Mouse (Mus musculus) C2C12 (cell line): ENCODE results near the gene Fnbp1. TPM values are rescaled to one million over a fixed set of nuclear protein-coding genes. Genes with fewer than 3 reads are reported as not detected.
A peak's percentile ranks its signal among the peaks of the same experiment; 100 is the strongest.

ENCODE experiments used
- H3K27me3 ChIP-seq: one replicate; pipeline ENCODE4 v1.6.1; 2011; ENCODE audit not compliant: control insufficient read depth, insufficient read depth, insufficient read length
- H3K36me3 ChIP-seq: one replicate; pipeline ENCODE4 v1.6.1; 2011; ENCODE audit not compliant: control insufficient read depth, insufficient read depth
- H3K4me3 ChIP-seq: one replicate; pipeline ENCODE4 v1.5.1; 2011; ENCODE audit warnings: mild to moderate bottlenecking, control low read depth; ENCODE audit not compliant: poor library complexity, insufficient read depth, severe bottlenecking
- H3K79me2 ChIP-seq: one replicate; pipeline ENCODE4 v1.6.1; 2011; ENCODE audit not compliant: control insufficient read depth, insufficient read depth
- H3K79me3 ChIP-seq: one replicate; pipeline ENCODE4 v1.6.1; 2011; ENCODE audit warnings: low read depth, control low read depth
- H3ac ChIP-seq: one replicate; pipeline ENCODE3; 2011; ENCODE audit warnings: low read depth; ENCODE audit not compliant: control insufficient read depth, insufficient read length
- CEBPB ChIP-seq: IDR thresholded peaks from one replicate; pipeline ENCODE4 v1.6.1; 2011; ENCODE audit warnings: low read depth, mild to moderate bottlenecking, control low read depth, moderate library complexity
- CTCF ChIP-seq: IDR thresholded peaks from one replicate; pipeline ENCODE4 v1.5.1; 2011; ENCODE audit not compliant: control insufficient read depth, insufficient read depth, insufficient read length
- FOSL1 ChIP-seq: IDR thresholded peaks from one replicate; pipeline ENCODE4 v1.8.0; 2011; ENCODE audit warnings: mild to moderate bottlenecking, low read length; ENCODE audit not compliant: poor library complexity, insufficient read depth, severe bottlenecking
- MAX ChIP-seq: IDR thresholded peaks from one replicate; pipeline ENCODE4 v1.6.1; 2011; ENCODE audit warnings: mild to moderate bottlenecking, control low read depth
- MYOD1 ChIP-seq: IDR thresholded peaks from one replicate; pipeline ENCODE4 v1.6.1; 2011; ENCODE audit warnings: low read depth; ENCODE audit not compliant: control insufficient read depth, insufficient read length
- MYOG ChIP-seq: IDR thresholded peaks from one replicate; pipeline ENCODE4 v1.6.1; 2011; ENCODE audit not compliant: control insufficient read depth, insufficient read length; ENCODE audit errors: extremely low read depth
- USF1 ChIP-seq: IDR thresholded peaks from one replicate; pipeline ENCODE4 v1.6.1; 2011; ENCODE audit warnings: low read depth, mild to moderate bottlenecking, control low read depth, moderate library complexity
- polyA plus RNA-seq: library from polyadenylated mRNA; unstranded; fragments of >200 nt; fragmentation: generic; extraction: Trizol; gene quantifications from one replicate; pipeline ENCODE4 v1.2.1, GENCODE M21; 2012; ENCODE audit warnings: missing spikeins

Fnbp1 gene
- polyA plus RNA-seq, 1 experiment: 13.5 TPM

GRCm38 (mm10) chr2:30998443-30999260 is 143.2 kb downstream of the Fnbp1 start:
- Histone ChIP-seq H3K79me3 (no peaks in the 10 kb centered on the region), H3ac (no peak overlapping the region), H3K79me2 (no peaks in the 10 kb centered on the region)

DNA sequence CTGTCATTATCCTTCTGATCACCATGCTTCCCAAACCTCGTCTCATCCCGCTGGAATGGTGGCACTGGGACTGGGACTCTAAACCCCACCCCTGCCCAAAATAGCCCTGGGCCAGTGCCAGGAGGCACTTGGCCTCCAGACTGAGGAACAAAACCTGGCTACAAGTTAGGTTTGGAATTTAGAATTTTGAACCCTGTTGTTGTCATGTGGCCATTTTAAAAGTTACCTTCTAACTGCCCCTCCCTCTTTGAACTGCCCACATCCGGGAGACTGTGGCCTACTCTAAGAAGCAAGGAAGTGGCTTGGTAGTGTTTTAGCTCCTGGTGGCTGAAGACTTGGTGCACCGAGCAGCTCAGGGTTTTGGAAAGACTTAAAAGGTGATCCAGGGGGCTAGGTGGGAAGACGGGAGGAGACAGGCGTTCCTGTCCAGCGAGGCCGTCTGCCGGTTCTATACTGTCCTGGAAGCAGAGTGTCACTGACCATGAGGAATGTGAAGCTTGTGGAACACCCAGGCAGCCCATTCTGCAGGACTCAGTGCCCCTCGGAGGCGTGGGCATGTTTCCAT is 146.3 kb downstream of the Fnbp1 start:
- TF ChIP-seq FOSL1: no peak
- no peak for TF ChIP-seq MYOG
- peak; percentile 31 for TF ChIP-seq USF1
- H3K27me3 ChIP-seq: no peaks in the 10 kb centered on the region
- peaks cover 4% of the 10 kb centered on the region for H3K36me3 ChIP-seq
- no peaks in the 10 kb centered on the region for H3K79me2 ChIP-seq
- no peaks in the 10 kb centered on the region for H3K79me3 ChIP-seq
- H3ac ChIP-seq: no peak overlapping the region
- H3K4me3 ChIP-seq: no peak overlapping the region

More at GRCm38 (mm10) chr2:30998443-30999260, 143.2 kb downstream of the Fnbp1 start:
- H3K4me3 ChIP-seq: no peak overlapping the region
- H3K36me3 ChIP-seq: peaks cover 7% of the 10 kb centered on the region
- no peak for TF ChIP-seq CEBPB
- no peak for TF ChIP-seq CTCF
- TF ChIP-seq MYOG: no peak
- H3K27me3 ChIP-seq: no peaks in the 10 kb centered on the region

DNA sequence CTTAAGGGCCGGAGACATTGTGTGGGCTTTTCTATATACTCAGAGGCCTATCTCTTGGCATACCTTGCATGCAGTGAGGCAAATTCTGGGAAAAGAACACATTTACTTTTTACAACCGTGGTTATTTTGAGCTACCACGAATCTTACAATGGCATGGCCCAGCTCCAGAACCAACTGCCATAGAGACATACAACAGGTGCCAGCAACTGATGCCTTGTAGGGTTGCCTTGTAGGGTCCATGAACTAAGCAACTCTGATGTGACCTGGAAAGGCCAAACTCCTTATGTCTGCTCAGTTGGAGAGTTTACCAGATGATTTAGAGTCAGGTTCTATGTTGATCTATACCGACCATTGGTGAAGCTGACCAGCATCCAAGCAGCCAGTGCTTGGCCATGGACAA is 147.0 kb downstream of the Fnbp1 start:
- TF ChIP-seq MYOG (no peak), USF1 (no peak), MAX (no peak), FOSL1 (no peak), MYOD1 (no peak), CTCF (no peak), CEBPB (no peak)
- H3K79me2 ChIP-seq: no peaks in the 10 kb centered on the region
- peaks cover 4% of the 10 kb centered on the region for H3K36me3 ChIP-seq
- no peaks in the 10 kb centered on the region for H3K27me3 ChIP-seq
- no peaks in the 10 kb centered on the region for H3K79me3 ChIP-seq
- no peak overlapping the region for H3ac ChIP-seq
- H3K4me3 ChIP-seq: no peak overlapping the region

GRCm38 (mm10) chr2:30990221-30990620 is 151.6 kb downstream of the Fnbp1 start:
- peaks cover 6% of the 10 kb centered on the region for H3K79me2 ChIP-seq
- no peak overlapping the region for H3ac ChIP-seq
- no peaks in the 10 kb centered on the region for H3K27me3 ChIP-seq
- no peak for TF ChIP-seq FOSL1
- TF ChIP-seq USF1: no peak
- no peak for TF ChIP-seq MYOD1
- no peak for TF ChIP-seq MYOG
- no peak for TF ChIP-seq CTCF
- TF ChIP-seq MAX: no peak
- TF ChIP-seq CEBPB: no peak
- H3K79me3 ChIP-seq: peaks cover 1% of the 10 kb centered on the region
- H3K4me3 ChIP-seq: no peak overlapping the region
- peaks cover 9% of the 10 kb centered on the region for H3K36me3 ChIP-seq

DNA sequence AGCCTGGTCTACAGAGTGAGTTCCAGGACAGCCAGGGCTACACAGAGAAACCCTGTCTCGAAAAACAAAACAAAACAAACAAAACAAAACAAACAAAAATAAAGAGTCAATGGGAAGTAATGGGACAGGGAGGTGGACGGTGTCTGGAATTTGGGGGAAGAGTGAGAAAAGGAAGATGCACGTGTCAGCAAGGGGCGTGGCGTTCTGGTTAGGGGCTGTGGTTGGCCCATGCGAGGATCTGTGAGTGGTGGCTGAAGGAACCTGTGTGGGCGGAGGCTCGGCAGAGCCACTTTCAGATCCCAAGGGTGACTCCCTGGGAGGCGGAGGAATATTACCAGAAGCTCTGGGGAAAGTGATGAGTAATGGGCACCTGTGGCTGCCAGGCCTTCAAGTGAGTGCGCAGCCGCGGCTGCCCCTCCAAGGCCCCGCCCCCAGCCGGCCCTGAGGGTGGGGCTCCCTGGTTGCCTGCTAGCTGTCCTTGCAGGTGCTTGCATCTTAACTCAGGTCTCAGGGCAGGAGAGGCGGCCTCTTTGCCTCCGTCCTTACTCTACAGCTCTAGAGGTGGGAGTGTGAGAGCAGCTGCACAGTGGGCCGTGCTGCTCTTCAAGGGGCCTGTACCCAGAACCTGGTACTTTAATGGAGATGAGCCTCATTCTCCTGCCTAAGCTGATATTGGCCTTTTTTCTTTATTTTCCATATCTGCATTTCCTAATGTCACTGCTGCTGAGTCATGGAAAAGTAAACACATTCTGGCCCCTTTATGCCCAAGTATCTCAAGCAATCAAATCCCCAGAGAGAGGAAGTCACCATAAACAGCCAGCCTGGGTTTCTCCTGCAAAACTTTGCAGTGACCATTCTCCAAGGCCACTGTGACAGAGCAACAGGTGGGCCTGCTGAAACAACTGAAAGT is 156.4 kb downstream of the Fnbp1 start:
- H3K79me3 ChIP-seq: peaks cover 9% of the 10 kb centered on the region
- H3K79me2 ChIP-seq: peaks cover 37% of the 10 kb centered on the region
- peak overlapping the region; percentile 4 for H3ac ChIP-seq
- no peak overlapping the region for H3K4me3 ChIP-seq
- H3K36me3 ChIP-seq: peaks cover 7% of the 10 kb centered on the region
- H3K27me3 ChIP-seq: no peaks in the 10 kb centered on the region
- TF ChIP-seq USF1: no peak
- TF ChIP-seq MAX: peak; percentile 53

- H3K27me3 ChIP-seq: no peaks in the 10 kb centered on the region
- no peak overlapping the region for H3ac ChIP-seq
- H3K4me3 ChIP-seq: peak overlapping the region; percentile 63
- peaks cover 24% of the 10 kb centered on the region for H3K36me3 ChIP-seq
- H3K79me3 ChIP-seq: peaks cover 14% of the 10 kb centered on the region
- peaks cover 43% of the 10 kb centered on the region for H3K79me2 ChIP-seq
- TF ChIP-seq FOSL1: no peak
- no peak for TF ChIP-seq CEBPB
- no peak for TF ChIP-seq MYOD1
- no peak for TF ChIP-seq MYOG
- no peak for TF ChIP-seq CTCF
- no peak for TF ChIP-seq USF1
- TF ChIP-seq MAX: no peak
Observed at GRCm38 (mm10) chr2:30983024-30983423, 158.8 kb downstream of the Fnbp1 start.
